Mouse (Mus musculus): ENCODE measurements at regions not wholly inside any gene's neighbourhood (a gene's known extent, or its start where the extent isn't known, plus 50 kb on each side); places are given as distances from the start of the nearest gene placed in this dataset.
A peak's percentile ranks its signal among the peaks of the same experiment; 100 is the strongest.

- ATAC-seq (ENCODE audit: insufficient number of reproducible peaks, low FRiP score, low TSS enrichment): no peak
These were observed 52.0 kb upstream of the Dynlrb2 start for GRCm38 (mm10) chr8:116452806-116453205.

GRCm38 (mm10) chr8:116451397-116451796, 53.4 kb upstream of the Dynlrb2 start:
- no peak for ATAC-seq (ENCODE audit: insufficient number of reproducible peaks, low FRiP score, low TSS enrichment)

- no peak for ATAC-seq (ENCODE audit: insufficient number of reproducible peaks, low FRiP score, low TSS enrichment)
These were observed 57.3 kb upstream of the Dynlrb2 start for GRCm38 (mm10) chr8:116447452-116447851.

GRCm38 (mm10) chr8:116442827-116443226, 61.9 kb upstream of the Dynlrb2 start:
- no peak for ATAC-seq (ENCODE audit: insufficient number of reproducible peaks, low FRiP score, low TSS enrichment)

- peak; percentile 87 for ATAC-seq (ENCODE audit: insufficient number of reproducible peaks, low FRiP score, low TSS enrichment)
These were observed 65.9 kb upstream of the Dynlrb2 start for GRCm38 (mm10) chr8:116438895-116439294.

GRCm38 (mm10) chr8:116435268-116435980, 69.3 kb upstream of the Dynlrb2 start:
- no peak for ATAC-seq (ENCODE audit: insufficient number of reproducible peaks, low FRiP score, low TSS enrichment)

GRCm38 (mm10) chr8:116430051-116430450, 74.7 kb upstream of the Dynlrb2 start:
- ATAC-seq (ENCODE audit: insufficient number of reproducible peaks, low FRiP score, low TSS enrichment): no peak

GRCm38 (mm10) chr8:116429649-116430048, 75.1 kb upstream of the Dynlrb2 start:
- ATAC-seq (ENCODE audit: insufficient number of reproducible peaks, low FRiP score, low TSS enrichment): no peak

GRCm38 (mm10) chr8:116422826-116423225, 81.9 kb upstream of the Dynlrb2 start:
- ATAC-seq (ENCODE audit: insufficient number of reproducible peaks, low FRiP score, low TSS enrichment): no peak

GRCm38 (mm10) chr8:116412703-116413102, 92.1 kb upstream of the Dynlrb2 start:
- ATAC-seq (ENCODE audit: insufficient number of reproducible peaks, low FRiP score, low TSS enrichment): no peak

GRCm38 (mm10) chr8:116410041-116410440, 94.7 kb upstream of the Dynlrb2 start:
- ATAC-seq (ENCODE audit: insufficient number of reproducible peaks, low FRiP score, low TSS enrichment): no peak

GRCm38 (mm10) chr8:116409011-116409410, 95.8 kb upstream of the Dynlrb2 start:
- no peak for ATAC-seq (ENCODE audit: insufficient number of reproducible peaks, low FRiP score, low TSS enrichment)

GRCm38 (mm10) chr8:116404571-116404970, 100.2 kb upstream of the Dynlrb2 start:
- ATAC-seq (ENCODE audit: insufficient number of reproducible peaks, low FRiP score, low TSS enrichment): no peak

- ATAC-seq (ENCODE audit: insufficient number of reproducible peaks, low FRiP score, low TSS enrichment): no peak
These were observed 101.4 kb upstream of the Dynlrb2 start for GRCm38 (mm10) chr8:116403366-116403765.

GRCm38 (mm10) chr8:116399452-116399851, 105.3 kb upstream of the Dynlrb2 start:
- no peak for ATAC-seq (ENCODE audit: insufficient number of reproducible peaks, low FRiP score, low TSS enrichment)

GRCm38 (mm10) chr8:116398565-116399205, 106.1 kb upstream of the Dynlrb2 start:
- no peak for ATAC-seq (ENCODE audit: insufficient number of reproducible peaks, low FRiP score, low TSS enrichment)

GRCm38 (mm10) chr8:116385193-116385955, 119.4 kb upstream of the Dynlrb2 start:
- ATAC-seq (ENCODE audit: insufficient number of reproducible peaks, low FRiP score, low TSS enrichment): no peak

GRCm38 (mm10) chr8:116384418-116385089, 120.2 kb upstream of the Dynlrb2 start:
- ATAC-seq (ENCODE audit: insufficient number of reproducible peaks, low FRiP score, low TSS enrichment): no peak

- ATAC-seq (ENCODE audit: insufficient number of reproducible peaks, low FRiP score, low TSS enrichment): no peak
These were observed 121.0 kb upstream of the Dynlrb2 start for GRCm38 (mm10) chr8:116383495-116384417.

- ATAC-seq (ENCODE audit: insufficient number of reproducible peaks, low FRiP score, low TSS enrichment): no peak
These were observed 121.7 kb upstream of the Dynlrb2 start for GRCm38 (mm10) chr8:116383036-116383435.
